Mouse (Mus musculus) left cerebral cortex, adult 11 months (tissue): ENCODE data around the gene Lpar2.
A peak's percentile ranks its signal among the peaks of the same experiment; 100 is the strongest.

Source experiments
- DNase-seq: peaks from one replicate; pipeline ENCODE4 v3.0.0; 2022; ENCODE audit warnings: low spot score

Lpar2 gene

DNA sequence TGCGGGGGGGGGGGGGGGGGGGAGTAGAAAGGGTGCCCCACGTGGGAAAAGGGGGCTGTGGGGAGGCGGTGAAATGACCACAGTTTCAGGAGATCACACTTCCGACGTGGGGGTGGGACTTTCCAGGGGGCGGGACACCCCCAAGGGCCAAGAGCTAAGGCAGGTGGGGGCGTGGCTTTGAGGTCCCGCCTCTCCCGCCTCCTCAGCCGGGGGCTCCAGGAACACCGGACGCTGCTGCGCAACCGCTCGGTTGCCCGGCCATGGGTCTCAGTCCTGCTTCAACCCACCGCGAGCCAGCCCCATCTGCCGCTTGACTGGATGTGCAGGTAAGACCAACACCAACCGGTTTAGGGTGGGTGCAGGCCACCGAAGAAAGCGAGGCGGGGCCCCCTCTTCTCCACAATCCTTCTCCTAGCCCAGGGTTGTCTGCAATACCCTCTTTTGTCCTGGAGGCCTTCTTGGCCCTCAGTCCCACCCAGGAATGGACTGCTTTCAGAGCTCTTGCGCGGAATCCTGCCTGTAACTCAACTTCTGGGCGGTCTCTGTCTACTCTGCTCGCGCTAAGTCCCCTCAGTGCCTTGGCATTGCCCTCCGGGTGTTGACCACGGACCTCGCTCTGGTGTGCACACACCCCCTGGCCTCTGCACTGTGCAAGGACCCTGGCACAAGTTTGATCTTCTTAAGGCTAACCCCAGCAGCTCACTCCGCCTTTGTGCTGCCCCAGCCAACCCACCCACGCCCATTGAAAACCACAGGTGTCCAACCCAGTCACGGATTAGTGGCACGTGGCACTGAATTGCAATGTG, at the start of gene Lpar2:
Gene Lpar2 (plus strand): TSS at position 44 of the 806 bp plus-strand sequence.
- DNase-seq: no peak

DNA sequence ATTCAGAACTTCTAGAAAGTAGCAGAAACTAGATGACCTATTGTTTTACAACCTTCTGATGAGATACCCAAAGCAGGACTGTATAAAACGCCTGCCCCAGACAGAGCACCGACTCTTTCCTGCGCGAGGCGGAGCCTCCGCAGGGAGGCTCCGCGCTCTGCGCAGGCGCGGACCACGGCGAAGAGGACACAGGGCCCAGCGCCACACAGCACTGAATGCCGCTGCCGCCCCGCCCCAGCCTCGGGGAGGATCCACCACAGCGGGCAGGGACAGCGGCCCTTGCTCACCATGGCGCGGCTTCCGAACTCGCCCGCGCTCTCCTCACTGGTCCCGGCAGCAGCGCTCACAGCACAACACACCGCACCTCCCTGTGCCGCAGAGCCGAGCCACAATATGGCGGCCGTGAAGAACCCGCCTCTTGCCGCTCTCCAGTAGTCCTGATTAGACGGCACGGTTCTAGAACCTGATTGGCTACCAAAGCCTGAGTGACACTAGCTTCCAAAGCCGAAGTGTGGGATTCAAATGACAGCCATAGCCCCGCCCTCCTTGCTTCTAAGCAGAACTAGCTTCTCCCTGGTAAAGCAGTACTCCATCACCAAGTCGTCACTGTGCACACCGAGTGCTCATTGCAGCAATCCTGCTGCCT, 47.6 kb upstream of the Lpar2 start, which contains the start of gene Gm20422:
Gene Gm20422 (minus strand): TSS at position 384 of the 646 bp plus-strand sequence.
- DNase-seq: peak; percentile 91

DNA sequence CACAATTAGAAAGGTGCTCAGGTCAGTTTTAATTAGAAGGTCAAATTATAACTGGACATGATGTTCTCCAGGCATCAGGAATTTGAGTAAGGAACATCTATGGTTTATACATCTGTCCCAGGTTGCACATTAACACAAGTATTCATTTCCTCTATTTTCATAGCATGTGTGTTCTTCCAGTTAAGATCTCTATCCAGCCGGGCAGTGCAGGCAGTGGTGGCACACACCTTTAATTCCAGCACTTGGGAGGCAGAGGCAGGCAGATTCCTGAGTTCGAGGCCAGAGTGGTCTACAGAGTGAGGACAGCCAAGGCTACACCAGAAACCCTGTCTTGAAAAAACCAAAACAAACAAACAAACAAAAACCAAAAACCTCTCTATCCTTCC, 47.1 kb upstream of the Lpar2 start:
- DNase-seq: no peak

DNA sequence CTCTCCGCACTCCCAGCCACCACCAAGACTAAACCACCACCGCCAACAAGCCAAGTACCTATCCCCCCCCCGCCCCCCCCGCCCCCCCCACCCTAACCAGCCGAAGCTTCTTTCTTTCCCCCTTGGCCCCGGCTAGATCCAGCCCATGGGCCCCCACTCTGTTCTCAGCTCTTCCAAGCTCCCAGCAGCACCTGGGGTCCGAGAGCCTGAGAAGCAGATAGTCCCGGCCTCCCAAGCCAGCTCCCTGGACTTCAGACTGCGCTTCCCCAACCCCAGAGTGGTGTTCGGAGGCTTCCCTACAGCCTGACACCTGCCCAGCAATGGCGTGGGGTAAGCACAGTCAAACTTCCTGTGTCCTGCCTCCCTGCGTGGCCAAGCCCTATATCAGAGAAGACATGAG, 45.1 kb upstream of the Lpar2 start:
- no peak for DNase-seq

DNA sequence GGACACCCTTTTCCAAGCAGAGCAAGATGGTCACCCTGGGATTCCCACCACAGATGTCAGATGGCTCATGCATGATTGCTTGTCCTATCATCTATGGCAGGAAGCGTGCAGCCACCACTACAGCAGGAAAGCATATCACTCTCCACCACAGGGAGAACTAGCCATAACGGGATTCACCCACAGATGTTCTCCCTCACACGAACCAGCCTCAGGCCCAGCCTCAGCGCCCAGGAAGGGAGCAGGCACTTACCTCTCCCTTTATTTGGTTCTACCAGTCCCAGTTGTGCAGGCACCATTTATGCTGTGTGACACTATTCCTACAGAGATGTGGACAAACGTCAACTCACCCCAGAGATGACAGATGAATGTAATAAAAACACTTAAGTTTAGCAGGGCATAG, 33.1 kb upstream of the Lpar2 start:
- DNase-seq: no peak

DNA sequence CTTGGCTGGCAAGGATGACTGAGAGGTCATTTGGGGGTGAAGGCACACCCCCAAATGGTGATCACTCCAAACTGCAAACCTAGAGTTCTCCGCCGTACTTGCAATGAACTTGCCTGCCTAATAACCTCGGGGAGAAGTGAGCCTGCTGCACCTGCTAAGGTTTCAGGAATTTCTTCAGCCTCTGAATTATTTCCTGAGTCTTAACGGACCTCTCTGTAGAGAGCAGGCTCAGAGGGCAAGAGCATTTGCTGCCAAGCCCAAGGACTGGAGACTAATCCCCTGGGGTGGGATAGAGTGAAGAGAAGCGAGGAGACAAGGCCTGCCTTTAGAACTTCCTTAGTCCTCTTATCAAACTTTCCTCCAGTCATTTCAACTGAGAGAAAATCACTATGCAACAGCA, 32.5 kb upstream of the Lpar2 start:
- no peak for DNase-seq

DNA sequence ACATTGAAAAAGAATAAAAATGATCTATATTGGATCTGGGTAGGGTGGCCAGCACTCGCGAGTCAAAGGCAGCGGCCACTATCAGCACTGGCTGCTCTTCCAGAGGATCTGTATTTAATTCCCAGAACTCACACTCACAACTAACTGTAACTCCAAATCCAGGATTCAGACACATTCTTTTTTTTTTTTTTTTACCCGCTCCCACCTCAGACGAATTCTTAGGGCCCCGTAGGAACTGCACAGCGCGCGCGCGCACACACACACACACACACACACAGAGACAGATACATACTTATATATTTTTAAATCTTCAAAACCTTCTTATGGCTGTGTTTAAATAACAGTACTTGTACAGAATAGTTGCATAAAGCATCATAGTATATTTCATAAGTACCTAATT, 31.9 kb upstream of the Lpar2 start:
- DNase-seq: no peak

DNA sequence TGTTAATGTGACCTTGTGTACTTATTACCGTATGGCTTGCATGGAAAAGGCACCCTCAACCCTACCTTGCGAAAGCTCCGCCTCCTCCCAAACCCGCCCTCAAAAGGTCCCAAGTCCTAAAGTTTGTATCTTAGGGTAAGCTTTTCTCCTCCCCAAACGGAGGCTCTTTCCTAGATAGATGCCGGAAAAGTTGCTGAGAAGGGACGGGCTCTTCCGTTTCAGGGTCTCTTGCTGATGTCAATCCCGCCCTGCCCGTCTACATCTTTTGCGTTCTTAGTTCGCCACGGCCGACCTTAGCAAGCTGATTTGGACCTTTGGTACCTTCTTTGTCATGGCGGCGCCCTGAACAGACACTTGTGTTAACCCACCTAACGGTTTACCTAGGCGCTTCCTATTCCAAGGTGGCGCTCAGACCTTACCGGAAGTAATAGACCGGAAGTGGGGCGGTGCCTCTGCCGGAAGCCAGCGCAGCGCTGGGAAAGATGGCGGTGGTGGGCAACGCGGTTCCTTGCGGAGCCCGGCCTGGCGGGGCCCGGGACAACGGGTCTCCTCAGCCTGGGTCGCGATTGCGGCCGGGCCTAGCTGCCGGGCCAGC, 31.4 kb upstream of the Lpar2 start, which contains the start of the genes Atp13a1 and Zfp866:
Gene Atp13a1 (plus strand): TSS at position 391 of the 595 bp plus-strand sequence.
Gene Zfp866 (minus strand): TSS at position 406 of the 595 bp plus-strand sequence.
- DNase-seq: peak; percentile 72

DNA sequence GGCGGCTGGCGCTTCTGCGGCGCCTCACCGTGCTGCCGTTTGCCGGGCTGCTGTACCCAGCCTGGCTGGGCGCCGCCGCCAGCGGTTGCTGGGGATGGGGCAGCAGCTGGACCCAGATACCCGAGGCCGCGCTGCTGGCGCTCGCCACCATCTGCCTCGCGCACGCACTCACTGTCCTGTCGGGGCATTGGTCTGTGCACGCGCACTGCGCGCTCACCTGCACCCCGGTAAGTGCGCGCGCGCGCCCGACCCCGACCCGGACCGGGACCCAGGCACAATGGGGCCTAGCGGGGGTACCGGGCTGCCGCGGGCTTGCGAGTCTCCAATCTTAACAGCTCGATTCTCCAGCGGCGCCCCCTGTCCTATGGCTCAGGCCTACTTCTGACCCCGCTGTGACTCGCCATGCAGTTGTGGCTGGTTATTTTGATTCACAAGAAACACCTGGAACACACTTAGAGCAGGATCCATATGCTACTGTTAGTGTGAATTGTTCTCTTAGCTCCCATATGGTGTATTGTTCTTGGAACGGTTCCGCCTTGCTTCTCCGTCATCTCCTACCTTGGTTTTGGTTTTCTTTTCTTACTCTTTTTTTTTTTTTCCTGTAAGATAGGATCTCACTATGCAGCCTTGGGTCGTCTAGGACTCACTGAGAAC, 30.7 kb upstream of the Lpar2 start:
- no peak for DNase-seq

DNA sequence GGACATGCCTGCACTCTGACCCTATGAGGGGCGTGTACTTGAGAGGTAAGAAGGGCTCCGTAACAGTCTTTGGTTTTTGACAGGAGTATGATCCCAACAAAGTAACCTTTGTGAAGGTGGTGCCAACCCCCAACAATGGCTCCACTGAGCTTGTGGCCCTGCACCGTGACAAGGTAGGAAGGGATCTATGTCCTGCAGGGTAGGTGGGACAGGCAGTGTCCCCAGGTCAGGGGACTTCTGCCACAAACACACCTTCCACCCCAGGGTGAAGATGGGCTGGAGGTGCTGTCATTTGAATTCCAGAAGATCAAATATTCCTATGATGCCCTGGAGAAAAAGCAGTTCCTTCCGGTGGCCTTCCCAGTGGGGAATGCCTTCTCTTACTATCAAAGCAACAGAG, 28.6 kb upstream of the Lpar2 start:
- DNase-seq: no peak

DNA sequence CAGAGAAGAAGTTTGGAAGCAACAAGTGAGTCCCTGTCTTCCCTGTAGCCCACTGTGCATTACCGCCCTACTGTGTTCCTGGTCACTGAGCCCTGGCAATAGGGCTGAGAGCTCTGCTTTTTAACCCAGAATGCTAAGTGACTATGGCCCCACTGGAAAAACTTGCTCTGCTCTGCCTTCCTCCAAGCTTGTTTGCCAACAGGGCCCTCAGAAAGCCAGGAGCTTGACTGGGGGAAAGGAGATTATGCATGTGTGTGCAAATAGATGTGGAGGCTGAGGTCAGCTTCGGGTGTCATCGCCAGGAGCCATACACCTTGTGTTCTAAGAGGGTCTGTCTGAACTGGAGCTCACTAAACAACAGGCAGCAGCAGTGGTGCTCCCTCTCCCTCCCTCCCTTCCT, 28.1 kb upstream of the Lpar2 start:
- no peak for DNase-seq

DNA sequence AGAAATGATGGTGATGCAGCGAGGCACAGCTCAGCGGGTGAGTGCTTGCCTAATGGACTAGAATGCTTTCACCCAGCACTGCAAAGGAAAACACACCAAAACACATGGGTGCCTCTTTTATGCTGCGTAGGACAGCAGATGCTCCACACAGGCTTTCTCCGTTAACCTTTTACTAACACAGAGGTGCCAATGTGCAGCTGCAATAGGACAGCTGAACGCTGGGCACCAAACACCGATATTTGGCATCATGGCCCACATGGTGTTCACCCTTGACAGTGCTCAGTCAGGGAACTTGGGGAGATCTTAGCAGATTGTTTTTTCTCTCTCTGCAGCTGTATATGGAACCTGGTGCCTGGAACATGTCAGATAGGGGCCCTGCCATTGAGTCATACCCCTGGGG, 27.3 kb upstream of the Lpar2 start:
- no peak for DNase-seq

DNA sequence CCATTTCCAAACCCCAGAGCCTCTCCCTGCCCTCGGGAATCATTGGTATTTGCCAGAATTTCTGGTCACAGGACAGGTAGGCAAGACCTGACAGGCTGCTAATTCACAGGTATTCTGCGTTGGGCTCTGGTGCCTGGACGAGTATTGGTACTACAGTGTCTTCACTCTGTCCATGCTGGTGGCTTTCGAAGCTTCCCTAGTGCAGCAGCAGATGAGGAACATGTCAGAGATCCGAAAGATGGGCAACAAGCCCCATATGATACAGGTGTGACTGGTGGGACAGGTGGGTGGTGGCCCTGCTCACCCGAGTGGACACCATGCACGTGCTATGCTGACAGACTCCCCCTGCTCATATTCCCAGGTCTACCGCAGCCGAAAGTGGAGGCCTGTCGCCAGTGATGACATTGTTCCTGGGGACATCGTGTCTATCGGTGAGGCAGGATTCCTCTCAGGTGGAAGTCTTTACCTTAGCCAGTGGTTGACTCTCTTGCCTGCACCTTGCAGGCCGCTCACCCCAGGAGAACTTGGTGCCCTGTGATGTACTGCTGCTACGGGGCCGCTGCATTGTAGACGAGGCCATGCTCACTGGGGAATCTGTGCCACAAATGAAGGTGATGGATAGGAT, 25.4 kb upstream of the Lpar2 start:
- no peak for DNase-seq

DNA sequence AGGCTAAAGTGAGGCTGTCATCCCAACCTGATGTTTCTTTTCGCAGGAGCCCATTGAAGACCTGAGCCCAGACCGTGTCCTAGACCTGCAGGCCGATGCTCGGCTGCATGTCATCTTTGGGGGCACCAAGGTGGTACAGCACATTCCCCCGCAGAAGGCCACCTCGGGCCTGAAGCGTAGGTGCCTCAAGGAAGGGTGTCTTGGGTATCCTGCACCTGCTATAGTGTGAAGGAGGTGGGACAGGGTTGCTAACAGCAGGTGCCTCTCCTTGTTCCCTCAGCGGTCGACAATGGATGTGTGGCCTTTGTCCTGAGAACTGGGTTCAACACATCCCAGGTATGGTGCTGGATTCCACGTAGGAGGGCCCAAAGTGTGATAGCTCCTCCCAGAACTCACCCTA, 24.6 kb upstream of the Lpar2 start:
- DNase-seq: no peak

DNA sequence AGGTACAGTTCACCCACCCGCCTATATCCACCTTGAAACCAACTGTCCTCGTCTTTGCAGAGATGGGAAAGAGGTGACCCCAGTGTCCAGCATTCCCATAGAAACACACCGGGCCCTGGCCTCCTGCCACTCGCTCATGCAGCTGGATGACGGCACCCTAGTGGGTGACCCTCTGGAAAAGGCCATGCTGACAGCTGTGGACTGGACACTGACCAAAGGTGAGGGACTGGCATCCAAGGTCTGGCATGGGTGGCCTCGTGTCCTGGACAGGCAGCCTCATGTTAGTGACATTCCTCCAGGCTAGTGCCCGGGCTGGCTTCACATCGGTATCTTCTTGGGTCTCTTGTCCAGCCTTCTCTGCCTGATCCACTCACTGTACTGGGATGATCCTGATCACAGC, 23.0 kb upstream of the Lpar2 start:
- DNase-seq: no peak

DNA sequence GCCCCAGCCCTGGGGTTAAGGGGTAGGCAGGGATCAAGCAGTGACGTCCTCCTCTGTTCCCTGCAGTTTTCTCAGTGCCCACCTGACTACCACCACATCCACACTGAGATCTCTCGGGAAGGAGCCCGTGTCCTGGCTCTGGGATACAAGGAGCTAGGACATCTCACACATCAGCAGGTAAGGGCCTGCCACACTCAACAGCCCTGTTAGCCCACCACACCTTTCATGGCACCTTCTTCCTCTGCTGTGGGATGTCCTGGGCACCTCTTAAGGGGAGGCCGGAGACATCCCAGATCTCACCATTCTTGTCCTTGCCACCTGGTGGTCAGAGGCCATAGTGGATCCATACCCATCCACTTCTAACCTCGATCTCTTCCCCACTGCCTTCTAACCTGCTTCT, 22.3 kb upstream of the Lpar2 start:
- DNase-seq: no peak

DNA sequence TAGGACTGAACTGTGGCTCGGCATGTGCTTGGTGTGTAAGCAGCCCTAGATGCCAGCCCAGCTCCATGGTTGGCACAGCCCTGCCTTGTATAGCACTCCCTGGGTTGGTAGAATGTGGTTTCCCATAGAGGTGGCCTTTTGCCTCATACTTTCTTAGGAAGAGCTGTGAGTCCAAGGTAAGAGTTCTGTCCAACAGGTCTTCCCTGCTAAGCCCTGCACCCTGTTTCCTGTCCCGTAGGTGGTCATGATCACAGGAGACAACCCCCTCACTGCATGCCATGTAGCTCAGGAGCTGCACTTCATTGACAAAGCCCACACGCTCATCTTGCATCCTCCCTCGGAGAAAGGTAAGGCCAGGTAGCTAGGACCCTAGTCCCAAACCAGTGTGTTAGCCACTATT, 20.4 kb upstream of the Lpar2 start:
- DNase-seq: no peak

DNA sequence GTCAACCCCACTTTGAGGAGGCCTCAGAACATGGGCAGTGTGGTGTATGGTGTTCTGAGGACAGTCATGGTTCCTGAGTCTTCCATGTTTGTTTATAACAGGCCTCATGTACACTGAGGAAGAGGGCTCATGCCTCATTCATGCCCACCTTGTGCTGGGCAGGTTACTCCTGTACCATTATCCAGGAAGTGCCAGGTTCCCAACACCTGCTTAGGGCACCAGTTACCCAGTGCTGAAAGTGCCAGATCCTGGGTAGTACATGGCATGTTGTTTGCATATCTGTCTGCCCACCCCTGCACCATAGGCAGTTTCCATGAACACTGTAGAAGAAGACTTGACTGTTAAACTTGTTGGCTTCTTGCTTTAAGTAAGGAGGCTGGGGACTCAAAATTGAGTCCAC, 20.0 kb upstream of the Lpar2 start:
- no peak for DNase-seq

DNA sequence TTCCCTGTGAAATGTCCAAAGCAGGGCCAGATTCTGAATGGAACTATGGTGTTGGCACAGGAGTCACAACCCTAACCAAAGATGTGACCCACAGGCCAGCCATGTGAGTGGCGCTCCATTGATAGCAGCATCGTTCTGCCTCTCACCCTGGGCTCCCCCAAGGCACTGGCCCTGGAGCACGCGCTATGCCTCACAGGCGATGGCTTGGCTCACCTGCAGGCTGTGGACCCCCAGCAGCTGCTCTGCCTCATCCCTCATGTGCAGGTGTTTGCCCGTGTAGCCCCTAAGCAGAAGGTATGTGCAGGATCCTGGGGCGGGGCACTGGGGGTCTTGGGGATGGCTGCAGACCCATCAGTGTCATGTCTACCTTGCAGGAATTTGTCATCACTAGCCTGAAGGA, 18.9 kb upstream of the Lpar2 start:
- no peak for DNase-seq

DNA sequence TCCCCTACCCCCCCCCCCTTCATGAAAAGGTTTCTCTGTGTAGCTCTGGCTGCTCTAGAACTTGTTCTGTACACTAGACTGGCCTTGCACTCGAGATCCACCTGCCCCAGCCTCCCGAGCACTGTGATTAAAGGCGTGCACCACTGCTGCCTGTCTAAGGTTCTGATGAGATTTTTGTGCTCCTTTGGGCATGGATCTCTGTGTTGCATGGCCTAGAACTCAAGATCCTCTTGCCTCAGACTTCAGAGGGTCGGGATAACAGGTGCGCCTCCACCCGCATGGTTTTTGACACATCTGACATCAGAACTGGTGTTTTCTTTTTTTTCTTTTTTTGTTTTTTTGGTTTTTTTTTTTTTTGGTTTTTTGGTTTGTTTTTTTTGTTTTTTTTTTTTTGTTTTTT, 17.7 kb upstream of the Lpar2 start:
- DNase-seq: no peak

DNA sequence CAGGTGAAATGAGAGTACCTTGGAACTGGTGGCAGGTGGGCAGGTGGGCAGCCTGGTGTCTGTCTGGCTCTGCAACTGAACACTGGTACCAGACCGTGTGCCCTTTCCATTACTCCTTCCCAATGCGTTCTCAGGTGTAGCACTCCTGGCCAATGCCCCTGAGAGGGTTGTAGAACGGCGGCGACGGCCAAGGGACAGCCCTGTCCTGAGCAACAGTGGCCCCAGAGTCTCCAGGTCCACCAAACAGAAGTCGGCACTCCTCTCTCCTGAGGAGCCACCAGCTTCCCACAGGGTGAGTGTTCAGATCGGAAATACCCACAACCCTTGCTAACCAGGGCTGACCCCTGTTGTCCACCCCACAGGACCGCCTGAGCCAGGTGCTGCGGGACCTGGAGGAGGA, 17.1 kb upstream of the Lpar2 start:
- DNase-seq: no peak

DNA sequence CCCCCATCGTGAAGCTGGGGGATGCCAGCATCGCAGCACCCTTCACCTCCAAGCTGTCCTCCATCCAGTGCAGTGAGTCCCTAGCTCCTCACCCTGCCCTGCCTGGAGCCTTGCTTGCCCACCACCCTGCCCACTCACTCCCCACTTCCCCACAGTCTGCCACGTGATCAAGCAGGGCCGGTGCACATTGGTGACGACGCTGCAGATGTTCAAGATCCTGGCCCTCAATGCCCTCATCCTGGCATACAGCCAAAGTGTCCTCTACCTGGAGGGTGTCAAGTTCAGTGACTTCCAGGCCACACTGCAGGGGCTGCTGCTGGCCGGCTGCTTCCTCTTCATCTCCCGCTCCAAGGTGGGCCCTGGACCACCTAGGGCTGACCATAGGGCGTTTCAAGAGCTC, 16.7 kb upstream of the Lpar2 start:
- DNase-seq: no peak
